Mouse (Mus musculus) cerebellum, adult (tissue): ENCODE results near the gene Sgpp2.

Experiments used
- ATAC-seq: cut with Nextera tagmentation; 2 replicates; pipeline ENCODE4 v1.9.2; 2017; ENCODE audit warnings: mild to moderate bottlenecking, moderate library complexity, mixed read lengths; ENCODE audit not compliant: insufficient number of reproducible peaks, low FRiP score, low TSS enrichment

Gene Sgpp2

GRCm38 (mm10) chr1:78440716-78441115 lies 130.6 kb downstream of the Sgpp2 start:
- no peak for ATAC-seq

GRCm38 (mm10) chr1:78443056-78443455 lies 132.9 kb downstream of the Sgpp2 start:
- ATAC-seq = no peak

GRCm38 (mm10) chr1:78446232-78446631 lies 136.1 kb downstream of the Sgpp2 start:
- ATAC-seq = no peak

GRCm38 (mm10) chr1:78446742-78447141 lies 136.6 kb downstream of the Sgpp2 start:
- no peak for ATAC-seq

GRCm38 (mm10) chr1:78448091-78448490 lies 137.9 kb downstream of the Sgpp2 start:
- ATAC-seq = no peak

GRCm38 (mm10) chr1:78451070-78451854 lies 141.1 kb downstream of the Sgpp2 start:
- no peak for ATAC-seq

GRCm38 (mm10) chr1:78452544-78452943 lies 142.4 kb downstream of the Sgpp2 start:
- ATAC-seq = no peak

GRCm38 (mm10) chr1:78453886-78454285 lies 143.7 kb downstream of the Sgpp2 start:
- ATAC-seq = no peak

- ATAC-seq = no peak
These were observed 144.5 kb downstream of the Sgpp2 start for GRCm38 (mm10) chr1:78454659-78455058.
